Mouse (Mus musculus): ENCODE data around the gene Slc28a1.
A peak's percentile ranks its signal among the peaks of the same experiment; 100 is the strongest.

Slc28a1 gene

GRCm38 (mm10) chr7:81212697-81213346 lies 98.2 kb downstream of the Slc28a1 start:
- peak; percentile 84 for DNase-seq (ENCODE audit: low spot score)

GRCm38 (mm10) chr7:81213347-81214152 lies 99.0 kb downstream of the Slc28a1 start, which contains the start of gene Pde8a:
TSS of gene Pde8a (plus strand) at chr7:81213596.
- DNase-seq (ENCODE audit: low spot score): no peak

- DNase-seq (ENCODE audit: low spot score): no peak
Measured at GRCm38 (mm10) chr7:81214153-81214907, 99.7 kb downstream of the Slc28a1 start.

GRCm38 (mm10) chr7:81215950-81216349 lies 101.4 kb downstream of the Slc28a1 start:
- DNase-seq (ENCODE audit: low spot score): no peak

GRCm38 (mm10) chr7:81219321-81219720 lies 104.7 kb downstream of the Slc28a1 start:
- no peak for DNase-seq (ENCODE audit: low spot score)
